Mouse (Mus musculus): ENCODE results near the gene Mast1.

GRCm38 (mm10) chr8:84936041-84936961, 858 bp downstream of the Mast1 start:
- TF ChIP-seq E2F4 (IDR thresholded peaks at IDR 0.05; ENCODE audit: insufficient read depth) (no peak), POLR2A (IDR thresholded peaks at IDR 0.05; ENCODE audit: insufficient read length, low read depth) (no peak), USF1 (IDR thresholded peaks at IDR 0.05; ENCODE audit: low read depth) (no peak), TCF12 (IDR thresholded peaks at IDR 0.05; ENCODE audit: insufficient read depth, poor library complexity, severe bottlenecking) (no peak), MAX (IDR thresholded peaks at IDR 0.05; ENCODE audit: low read depth) (no peak), SRF (IDR thresholded peaks at IDR 0.05; ENCODE audit: control insufficient read depth, insufficient read length, low read depth) (no peak), MYOD1 (IDR thresholded peaks at IDR 0.05; ENCODE audit: control insufficient read depth in 1 of 3, insufficient read length in 2 of 3, low read depth in 2 of 3) (no peak)
